Mouse (Mus musculus): ENCODE data around the gene Ift88. TPM values are rescaled to one million over a fixed set of nuclear protein-coding genes. Genes with fewer than 3 reads are reported as not detected.
"Not testable (repeated sequence)": the region's sequence is repeated elsewhere in the genome, so short reads cannot be mapped to it uniquely, and the experiment has no call there.

Ift88 gene
- total RNA-seq, 2 experiments from 2014 or later, result 5.7 to 7.2 TPM

DNA sequence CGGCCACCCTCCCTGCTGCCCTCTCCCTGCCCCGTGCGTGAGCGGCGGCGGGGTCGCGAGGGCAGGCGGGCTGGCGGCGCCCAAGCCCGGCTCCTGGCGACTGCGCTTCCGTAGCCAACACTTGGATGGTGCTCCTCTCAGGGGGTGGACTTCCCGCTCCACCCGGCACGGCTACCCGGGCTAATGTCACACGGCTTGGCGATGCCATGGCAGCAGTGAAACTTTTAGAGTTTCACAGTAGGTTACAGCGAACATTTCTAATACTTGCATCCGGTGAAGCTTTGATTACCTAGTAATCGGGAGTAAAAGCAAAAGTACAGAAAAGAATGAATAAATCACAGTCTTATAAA, 325 bp downstream of the Ift88 start:
- ATAC-seq (replicated peaks; ENCODE audit: low FRiP score, low TSS enrichment, poor library complexity, severe bottlenecking), result peak; percentile 55

DNA sequence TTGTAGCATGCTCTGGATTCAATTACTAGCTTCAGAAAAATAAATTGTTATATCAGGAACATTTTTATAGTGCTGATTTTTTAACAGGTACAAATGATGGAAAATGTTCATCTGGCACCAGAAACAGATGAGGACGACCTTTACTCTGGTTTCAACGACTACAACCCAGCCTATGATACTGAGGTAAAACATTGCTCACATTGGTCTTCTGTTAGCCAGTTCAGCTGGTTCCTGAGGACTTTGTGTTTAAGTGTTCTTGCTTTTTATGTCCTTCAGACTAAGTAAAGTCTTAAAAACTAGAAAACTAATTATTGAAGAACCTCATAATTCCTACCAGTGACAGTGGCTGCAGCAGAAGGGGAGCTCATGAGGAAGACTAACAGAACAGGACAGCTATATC, 6.6 kb downstream of the Ift88 start:
- ATAC-seq (replicated peaks; ENCODE audit: low FRiP score, low TSS enrichment, poor library complexity, severe bottlenecking), result no peak

DNA sequence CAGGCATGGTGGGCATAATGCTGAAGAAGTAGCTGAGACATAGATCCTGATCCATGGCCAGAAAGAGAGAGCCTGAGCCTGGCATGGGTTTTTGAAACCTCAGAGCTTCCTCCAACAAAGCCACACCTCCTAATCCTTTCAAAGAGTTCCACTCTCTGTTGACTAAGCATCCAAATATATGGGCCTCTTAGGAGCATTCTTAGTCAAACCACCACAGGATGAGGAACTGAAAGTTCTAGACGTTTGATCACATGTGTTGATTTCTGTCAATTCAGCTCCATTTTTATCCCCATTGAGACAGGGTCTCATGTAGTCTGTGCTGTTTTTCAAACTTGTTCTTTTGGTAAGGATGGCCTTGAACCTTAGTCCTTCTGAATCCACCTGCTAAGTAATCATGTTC, 28.7 kb downstream of the Ift88 start:
- no peak for ATAC-seq (replicated peaks; ENCODE audit: low FRiP score, low TSS enrichment, poor library complexity, severe bottlenecking)

DNA sequence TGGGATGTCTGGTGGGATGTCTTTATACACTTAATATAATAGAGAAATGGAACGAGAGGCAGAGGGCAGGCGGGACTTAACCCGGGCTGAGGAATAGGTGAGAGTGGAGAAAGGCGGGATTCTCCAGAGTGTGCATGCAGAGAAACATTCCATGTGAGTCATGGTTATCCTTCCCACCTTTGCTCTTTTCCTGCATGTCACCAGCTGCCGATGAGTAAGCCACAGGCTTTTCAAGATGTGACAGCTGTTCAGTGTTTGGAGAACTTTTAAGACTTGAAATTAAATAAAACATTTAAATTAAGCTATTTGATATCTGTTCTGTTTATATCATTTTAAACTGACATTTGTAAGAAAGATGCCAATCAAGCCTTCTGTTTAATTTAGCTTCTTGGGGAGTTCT, 36.0 kb downstream of the Ift88 start:
- no peak for ATAC-seq (replicated peaks; ENCODE audit: low FRiP score, low TSS enrichment, poor library complexity, severe bottlenecking)

DNA sequence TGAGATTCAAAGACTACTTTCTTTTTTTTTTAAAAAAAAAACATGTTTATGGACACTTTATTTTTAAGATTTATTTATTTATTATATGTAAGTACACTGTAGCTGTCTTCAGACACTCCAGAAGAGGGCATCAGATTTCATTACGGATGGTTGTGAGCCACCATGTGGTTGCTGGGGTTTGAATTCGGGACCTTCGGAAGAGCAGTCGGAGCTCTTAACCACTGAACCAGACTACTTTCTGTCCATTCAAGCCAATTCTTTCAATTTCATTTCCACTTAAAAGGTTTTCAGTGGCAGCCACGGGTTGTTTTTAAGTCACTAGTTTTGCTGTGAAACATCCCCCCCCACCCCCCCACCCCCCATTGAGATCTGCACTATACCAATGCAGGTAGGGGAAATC, 36.5 kb downstream of the Ift88 start:
- ATAC-seq (replicated peaks; ENCODE audit: low FRiP score, low TSS enrichment, poor library complexity, severe bottlenecking), result not testable (repeated sequence)

DNA sequence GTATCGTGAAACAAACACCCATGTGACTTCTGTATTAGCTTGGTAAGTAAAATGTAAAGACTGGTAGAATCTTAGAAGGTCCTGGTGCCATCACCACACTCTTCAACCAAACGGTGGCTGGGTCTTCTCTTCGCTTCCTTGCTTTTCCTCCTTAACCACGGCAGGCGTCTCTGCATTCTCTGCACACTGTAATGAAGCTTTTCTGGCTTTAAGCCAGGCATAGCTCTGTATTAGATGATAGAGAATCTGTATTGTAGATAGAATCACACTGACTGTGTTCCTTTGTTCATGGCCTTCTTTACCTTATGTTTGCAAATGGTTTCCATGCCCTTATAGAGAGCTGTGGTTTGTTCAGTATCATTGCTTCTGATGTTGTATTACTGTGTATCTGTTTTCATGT, 39.0 kb downstream of the Ift88 start:
- ATAC-seq (replicated peaks; ENCODE audit: low FRiP score, low TSS enrichment, poor library complexity, severe bottlenecking), result no peak

DNA sequence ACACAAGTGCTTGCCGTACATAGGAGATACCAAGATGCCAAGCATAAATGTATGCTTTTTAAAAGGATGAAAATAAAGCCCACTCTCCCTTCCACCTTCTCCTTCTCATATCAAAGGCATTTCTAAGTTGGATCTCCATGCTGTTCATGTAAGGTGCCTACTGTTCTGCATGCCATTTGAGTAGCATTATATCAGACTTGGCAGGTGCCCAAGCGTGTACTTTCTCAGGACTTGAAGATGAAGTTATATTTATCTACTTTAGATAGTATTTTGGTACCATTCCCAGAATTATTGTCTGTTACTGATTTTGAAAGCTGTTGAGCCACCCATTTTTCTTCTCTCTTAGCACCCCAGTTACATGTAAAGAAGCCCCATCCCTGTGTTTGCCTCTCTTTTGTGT, 51.2 kb downstream of the Ift88 start:
- ATAC-seq (replicated peaks; ENCODE audit: low FRiP score, low TSS enrichment, poor library complexity, severe bottlenecking), result no peak

DNA sequence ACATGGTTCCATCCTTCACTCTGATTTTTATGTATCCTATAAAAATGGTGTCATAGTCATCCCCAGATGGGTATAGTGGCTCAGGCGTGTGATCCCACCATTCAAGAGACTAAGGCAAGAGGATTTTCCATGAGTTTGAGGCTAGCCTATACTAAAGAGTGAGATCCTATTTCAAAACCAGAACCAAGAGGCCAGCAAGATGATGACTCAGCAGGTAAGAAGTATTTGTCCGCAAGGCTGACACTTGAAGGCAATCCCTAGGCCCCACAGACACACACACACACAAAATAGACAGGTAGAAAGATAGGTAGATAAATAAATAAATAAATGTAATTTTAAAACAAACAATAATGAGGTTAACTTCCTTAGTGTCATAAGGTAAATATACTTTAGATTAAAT, 58.4 kb downstream of the Ift88 start:
- no peak for ATAC-seq (replicated peaks; ENCODE audit: low FRiP score, low TSS enrichment, poor library complexity, severe bottlenecking)

DNA sequence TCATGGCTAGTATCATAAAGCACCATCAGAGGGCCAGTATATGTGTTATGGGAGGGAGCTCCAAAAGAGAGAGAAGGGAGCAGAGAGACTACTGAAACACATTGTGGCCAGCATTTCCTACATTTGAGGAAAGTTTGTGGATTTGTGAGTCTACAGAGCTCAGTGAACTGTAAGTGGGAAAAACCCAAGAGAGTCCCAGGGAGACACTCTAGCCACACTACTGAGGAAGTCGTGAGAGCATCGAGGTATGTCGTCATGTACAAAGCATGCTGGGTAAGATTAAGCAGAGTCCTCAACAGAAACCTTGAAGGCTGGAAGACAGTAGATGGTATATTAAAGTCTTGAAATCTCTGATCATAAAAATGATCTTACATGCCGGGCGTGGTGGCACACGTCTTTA, 60.3 kb downstream of the Ift88 start:
- no peak for ATAC-seq (replicated peaks; ENCODE audit: low FRiP score, low TSS enrichment, poor library complexity, severe bottlenecking)

DNA sequence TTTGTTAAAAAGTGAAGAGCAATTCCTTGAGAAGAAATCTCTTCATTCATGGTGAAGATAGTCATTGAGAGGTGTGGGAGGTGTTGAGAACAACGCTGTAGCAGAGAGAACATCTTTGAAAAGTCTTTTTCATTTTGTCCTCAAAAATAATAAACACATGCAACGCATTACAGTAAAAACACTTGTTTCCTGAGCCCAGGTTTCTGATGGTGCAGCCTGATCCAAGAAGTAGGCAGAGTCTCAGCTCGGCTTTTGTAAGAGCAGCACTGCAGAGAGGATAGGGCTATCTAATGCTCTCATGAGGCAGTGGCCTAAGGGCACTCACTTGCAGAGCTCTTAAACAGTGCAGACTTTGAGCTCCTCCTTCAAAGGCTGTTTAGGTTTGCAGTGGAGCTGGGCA, 65.8 kb downstream of the Ift88 start:
- ATAC-seq (replicated peaks; ENCODE audit: low FRiP score, low TSS enrichment, poor library complexity, severe bottlenecking), result no peak

DNA sequence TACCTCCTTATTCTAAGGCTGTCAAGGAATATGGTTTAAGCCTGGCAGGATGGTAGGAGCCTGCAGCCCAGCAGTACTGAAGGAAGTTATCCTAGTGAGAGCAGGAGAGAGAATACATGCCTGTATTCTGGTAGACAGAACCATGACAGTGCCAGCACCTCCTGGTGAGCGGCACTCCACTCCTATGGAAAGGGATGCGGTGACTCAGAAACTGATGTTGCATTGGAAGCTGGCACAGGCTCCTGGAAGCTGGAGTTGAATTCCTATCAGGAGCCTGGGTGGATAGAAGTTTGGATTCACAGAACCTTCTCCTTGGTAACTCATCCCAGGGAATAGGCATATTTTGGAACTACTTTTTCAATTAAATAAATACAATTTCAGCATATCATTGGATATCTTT, 70.0 kb downstream of the Ift88 start:
- no peak for ATAC-seq (replicated peaks; ENCODE audit: low FRiP score, low TSS enrichment, poor library complexity, severe bottlenecking)

DNA sequence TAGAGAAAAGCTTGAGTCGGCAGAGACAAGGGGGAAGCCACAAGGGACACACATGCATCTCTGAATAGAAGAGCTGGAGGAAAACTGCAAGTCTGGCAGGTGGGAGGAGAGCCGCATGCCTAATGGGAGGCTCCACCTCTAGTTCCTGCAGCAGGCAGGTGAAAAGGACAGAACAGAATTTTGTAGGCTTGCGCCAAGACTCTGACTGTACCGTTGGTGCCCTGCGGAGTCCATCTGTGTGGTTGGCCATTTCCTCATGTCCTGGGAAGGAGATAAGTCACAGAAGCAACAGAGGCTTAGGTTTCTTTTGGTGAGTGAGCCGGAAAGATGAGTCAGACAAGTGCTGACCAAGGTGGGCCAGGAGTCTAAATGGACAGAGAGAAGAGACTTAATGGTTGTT, 79.9 kb downstream of the Ift88 start:
- no peak for ATAC-seq (replicated peaks; ENCODE audit: low FRiP score, low TSS enrichment, poor library complexity, severe bottlenecking)

DNA sequence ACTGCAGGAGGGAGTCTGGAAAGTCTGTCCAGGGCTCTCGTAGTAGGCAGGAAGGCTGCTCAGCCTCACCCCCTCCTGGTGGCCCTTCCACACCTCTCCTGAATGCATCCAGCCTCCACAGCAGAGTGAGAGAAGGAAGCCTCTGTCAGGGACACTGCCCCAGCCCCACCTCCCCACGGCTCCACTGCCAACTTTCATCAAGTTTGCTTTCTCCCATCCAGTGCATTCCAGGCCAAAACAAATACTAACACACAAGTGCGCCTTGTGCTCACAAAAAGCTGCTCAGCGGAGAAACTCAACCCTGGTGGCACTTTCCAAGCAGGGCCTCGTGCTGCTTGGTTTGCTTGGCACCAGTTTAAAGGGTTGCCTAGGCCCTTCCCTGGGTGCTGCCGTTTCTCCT, 85.7 kb downstream of the Ift88 start:
- ATAC-seq (replicated peaks; ENCODE audit: low FRiP score, low TSS enrichment, poor library complexity, severe bottlenecking), result no peak

DNA sequence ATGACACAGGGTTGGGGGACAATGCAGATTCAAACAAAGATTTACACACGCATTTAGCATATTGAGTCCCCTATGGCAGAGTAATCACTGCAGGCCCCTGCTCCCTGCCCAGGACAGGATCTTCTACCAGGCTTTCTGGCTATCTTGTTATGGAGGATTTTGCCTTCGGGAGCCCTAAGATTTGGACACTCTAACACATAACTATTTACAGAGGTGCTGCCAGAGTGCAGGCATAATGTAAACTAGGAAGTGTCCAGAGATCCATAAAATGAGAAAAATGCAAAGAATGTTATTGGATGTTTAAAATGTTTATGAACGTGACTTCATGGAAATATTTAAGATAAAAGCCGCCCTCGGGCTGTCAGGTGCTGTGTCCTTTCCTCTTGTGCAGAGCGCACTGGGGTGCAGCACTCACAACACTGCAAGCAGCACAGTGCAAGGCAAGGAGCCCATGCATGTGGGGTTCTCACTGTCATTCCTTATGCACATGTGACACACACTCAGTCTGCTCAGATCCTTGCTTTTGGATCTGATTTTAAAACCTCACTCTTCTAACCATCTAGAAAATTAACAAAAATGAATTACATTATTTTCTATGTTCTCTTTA, 91.4 kb downstream of the Ift88 start:
- no peak for ATAC-seq (replicated peaks; ENCODE audit: low FRiP score, low TSS enrichment, poor library complexity, severe bottlenecking)

DNA sequence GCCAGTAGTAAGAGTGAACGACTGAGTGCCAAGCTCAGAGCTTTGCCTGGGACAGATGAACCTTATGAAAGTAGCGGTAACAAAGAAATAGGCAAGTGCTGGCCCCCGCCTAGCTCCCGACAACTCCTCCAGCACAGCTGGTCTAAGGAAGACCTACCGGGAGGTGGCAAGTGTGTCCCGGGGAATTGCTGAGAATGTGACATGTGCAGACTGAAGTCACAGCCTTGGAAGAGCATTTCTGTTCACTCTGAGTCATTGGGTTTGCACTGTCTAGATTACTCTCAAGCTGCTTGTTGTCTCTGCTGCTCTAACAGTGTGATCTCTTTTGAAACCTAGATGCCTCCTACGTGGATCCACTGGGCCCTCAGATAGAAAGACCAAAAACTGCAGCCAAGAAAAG, 93.1 kb downstream of the Ift88 start:
- ATAC-seq (replicated peaks; ENCODE audit: low FRiP score, low TSS enrichment, poor library complexity, severe bottlenecking), result no peak

DNA sequence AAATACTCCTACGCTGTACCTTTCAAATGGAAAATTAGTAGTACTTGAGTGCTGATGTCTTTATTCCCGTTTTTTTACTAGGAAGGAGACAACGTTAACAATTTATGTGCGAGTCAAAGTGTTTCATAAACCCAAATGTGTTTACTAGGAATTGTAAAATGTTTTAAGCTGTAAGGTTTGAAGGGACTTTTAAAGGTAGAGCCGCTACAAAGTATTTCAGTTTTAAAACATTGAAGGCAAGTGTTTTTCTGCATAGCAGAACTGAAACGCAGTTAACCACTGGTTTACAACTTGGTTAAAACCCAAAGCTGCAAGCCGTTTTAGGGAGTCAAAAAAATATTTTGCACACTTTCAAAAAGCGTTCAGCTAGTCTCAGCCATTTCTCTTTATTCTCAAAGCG, 99.9 kb downstream of the Ift88 start:
- no peak for ATAC-seq (replicated peaks; ENCODE audit: low FRiP score, low TSS enrichment, poor library complexity, severe bottlenecking)

DNA sequence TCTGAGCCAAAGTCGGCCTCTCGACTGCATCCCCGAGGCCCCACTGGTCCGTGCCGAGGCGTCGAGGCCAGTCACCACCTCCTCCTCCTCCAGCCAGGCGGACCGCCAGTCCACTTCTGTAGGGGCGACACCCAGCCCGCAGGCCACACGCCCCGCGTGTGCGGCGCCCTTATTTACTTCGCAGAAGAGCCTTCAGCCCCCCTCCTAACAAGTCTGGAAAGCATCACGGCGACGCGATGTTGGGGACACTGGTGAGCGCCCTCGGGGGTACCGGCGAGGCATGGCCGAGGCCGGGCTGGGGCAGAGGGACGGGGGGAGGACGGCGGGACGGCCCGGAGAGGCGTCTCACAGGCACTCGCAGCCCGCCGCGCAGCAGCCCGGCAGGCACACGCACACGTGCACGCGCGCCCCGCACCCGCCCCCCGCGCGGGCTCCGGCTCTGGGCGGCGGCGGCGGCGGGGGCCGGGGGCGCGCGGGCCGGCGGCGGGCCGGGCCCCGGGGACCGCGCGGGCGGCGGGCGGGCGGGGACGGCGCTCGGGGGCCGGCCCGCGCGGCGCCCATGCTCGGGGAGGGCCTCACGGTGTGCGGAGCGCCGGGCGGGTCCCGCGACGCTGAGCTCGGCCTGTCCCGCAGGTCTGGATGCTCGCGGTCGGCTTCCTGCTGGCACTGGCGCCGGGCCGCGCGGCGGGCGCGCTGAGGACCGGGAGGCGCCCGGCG, 101.0 kb downstream of the Ift88 start, which contains the start of gene Il17d:
TSS of gene Il17d (plus strand) at position 107 of the 717 bp plus-strand sequence.
- ATAC-seq (replicated peaks; ENCODE audit: low FRiP score, low TSS enrichment, poor library complexity, severe bottlenecking), result no peak

DNA sequence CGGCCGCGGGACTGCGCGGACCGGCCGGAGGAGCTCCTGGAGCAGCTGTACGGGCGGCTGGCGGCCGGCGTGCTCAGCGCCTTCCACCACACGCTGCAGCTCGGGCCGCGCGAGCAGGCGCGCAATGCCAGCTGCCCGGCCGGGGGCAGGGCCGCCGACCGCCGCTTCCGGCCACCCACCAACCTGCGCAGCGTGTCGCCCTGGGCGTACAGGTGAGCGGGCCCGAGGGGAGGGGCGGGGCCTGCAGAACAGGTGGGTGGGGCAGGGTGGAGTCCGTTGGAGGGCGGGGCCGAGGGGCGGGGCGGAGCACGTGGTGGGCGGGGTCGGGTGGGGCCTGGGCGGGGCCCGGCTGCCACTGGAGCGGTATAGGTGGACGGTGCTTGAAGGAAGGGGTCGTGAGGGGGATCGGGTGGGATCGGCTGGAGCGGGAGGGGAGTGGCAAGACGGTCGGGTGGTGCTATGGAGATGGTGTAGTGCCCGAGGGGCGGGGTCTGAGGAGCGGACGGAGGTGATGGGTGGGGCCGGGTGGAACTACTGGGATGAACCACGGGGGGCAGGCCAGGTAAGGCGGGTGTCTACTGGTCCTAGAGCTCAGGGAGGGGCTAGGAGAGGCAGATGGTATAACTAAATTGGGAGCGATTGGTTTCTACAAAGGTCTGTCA, 101.7 kb downstream of the Ift88 start:
- ATAC-seq (replicated peaks; ENCODE audit: low FRiP score, low TSS enrichment, poor library complexity, severe bottlenecking), result peak; percentile 58

DNA sequence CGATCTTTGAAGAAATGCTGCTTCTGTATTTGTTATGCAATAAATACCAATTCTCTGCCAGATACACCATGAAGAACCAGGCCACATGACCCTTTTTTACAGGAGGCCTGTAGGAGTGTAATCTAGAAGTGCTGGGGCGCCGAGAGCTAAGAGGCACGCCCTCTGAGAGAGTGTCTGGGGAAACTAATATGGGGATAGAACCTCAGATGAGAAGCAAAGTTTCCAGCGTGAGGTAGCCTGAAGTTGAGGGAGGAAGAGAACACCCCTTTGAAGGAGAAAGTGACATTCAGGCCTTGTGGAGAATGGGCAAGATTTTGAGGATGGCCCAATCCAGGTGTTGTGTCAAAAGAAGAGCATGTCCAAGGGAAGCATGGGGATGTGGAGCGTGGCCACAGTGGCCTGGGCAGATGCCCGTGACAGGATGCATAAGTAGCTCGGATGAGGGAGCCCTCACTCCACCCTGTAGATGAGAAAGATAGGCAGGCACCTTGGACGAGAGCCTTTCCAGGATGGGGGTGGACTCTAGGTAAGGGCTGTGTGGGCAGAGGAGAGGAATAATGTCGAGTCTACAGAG, 102.3 kb downstream of the Ift88 start:
- ATAC-seq (replicated peaks; ENCODE audit: low FRiP score, low TSS enrichment, poor library complexity, severe bottlenecking), result peak; percentile 42

DNA sequence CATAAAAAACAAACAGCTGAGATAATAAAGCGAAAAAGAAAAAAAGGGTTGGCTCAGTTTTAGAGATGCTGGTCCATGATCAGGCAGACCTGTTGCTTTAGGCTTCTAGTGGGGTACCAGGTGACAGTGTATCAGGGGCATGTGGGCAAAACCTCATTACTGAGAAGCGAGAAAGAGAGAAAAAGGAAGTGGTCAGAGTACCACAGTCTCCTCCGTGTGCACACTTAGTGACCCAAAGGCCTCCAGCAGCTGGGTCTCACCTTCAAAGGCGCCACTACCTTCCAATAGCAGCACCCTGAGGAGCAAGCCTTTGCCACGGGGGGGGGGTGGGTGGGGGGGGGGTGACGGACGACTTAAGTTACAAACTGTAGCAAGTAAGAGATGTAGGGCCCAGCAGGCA, 103.3 kb downstream of the Ift88 start:
- ATAC-seq (replicated peaks; ENCODE audit: low FRiP score, low TSS enrichment, poor library complexity, severe bottlenecking), result no peak

DNA sequence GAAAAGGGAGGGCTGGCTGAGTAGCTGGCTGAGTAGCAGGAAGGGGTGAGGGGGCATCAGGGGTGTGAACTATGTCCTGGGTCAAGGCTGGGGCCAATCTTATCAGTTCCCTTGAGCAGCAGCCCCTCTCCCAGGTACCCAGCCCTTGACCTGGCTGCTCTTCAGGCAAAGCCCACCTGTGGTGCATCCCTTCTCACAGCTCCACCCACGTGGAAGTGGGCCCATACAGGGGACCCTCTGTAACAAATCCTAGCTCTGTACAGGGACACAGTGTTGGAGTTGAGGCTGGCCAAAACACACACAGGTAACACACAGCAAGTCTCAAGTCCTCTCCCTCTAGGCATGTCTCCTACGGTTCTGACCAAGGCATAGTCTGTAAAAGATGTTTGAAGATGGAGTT, 103.7 kb downstream of the Ift88 start:
- ATAC-seq (replicated peaks; ENCODE audit: low FRiP score, low TSS enrichment, poor library complexity, severe bottlenecking), result no peak

Measured in megakaryocyte-erythroid progenitor cell, adult 5-6 weeks (primary cell).